Mouse (Mus musculus): ENCODE measurements around the gene Sypl. TPM values are rescaled to one million over a fixed set of nuclear protein-coding genes. Genes with fewer than 3 reads are reported as not detected.
A peak's percentile ranks its signal among the peaks of the same experiment; 100 is the strongest.
"Not testable (repeated sequence)": the region's sequence is repeated elsewhere in the genome, so short reads cannot be mapped to it uniquely, and the experiment has no call there.

Gene Sypl
- total RNA-seq, 2 experiments from 2014 or later: 42.3 to 43.2 TPM

GRCm38 (mm10) chr12:32943951-32944350, 9.7 kb upstream of the Sypl start:
- no peak for DNase-seq

- DNase-seq: no peak
These were observed 8.7 kb upstream of the Sypl start for GRCm38 (mm10) chr12:32944884-32945454.

DNA sequence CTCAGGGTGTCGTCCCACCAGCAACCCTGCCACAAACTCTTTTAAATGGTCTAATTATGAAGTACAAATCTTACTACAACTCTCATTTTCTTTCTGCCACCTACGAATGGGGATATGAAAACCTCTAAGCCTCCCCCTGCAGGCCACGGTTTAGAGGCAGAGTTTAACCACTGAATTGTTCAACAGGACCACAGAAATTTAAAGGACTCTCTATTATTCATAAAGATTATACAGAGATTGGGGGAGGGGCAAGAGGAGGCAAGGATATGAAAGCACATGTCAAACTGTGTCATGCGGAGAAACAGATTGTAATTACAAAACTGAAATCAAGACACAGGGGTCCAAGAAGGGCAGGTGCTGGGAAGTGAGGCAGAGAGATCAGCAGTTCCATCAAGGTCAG, 7.3 kb upstream of the Sypl start:
- DNase-seq: no peak

- DNase-seq: peak; percentile 53 to 55
These were observed 1.3 kb upstream of the Sypl start for GRCm38 (mm10) chr12:32952416-32952815.

DNA sequence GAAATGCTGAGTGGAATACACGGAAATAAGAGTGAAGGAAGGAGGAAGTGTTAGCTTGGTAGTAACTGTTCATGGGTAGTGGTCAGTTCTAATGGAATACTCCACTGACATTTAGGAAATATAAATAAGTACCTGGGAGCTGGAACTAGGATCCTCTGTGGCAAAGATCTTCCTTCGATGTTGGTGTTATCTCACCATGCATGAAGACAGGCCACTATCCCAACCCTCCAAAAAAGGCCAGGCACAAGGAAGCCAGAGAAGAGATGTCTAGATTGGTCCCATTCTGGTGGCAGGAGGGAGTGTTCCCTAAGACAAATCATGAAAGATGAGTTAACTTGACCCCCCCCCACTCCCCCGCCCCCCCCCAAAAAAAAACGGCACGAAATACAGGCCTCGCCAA, 625 bp upstream of the Sypl start:
- no peak for DNase-seq

- peak in 1 of 2 experiments; percentile 86 for DNase-seq
These were observed 728 bp downstream of the Sypl start for GRCm38 (mm10) chr12:32954216-32955021.

- DNase-seq: no peak
These were observed 1.3 kb downstream of the Sypl start for GRCm38 (mm10) chr12:32955037-32955436.

- no peak for DNase-seq
These were observed 3.5 kb downstream of the Sypl start for GRCm38 (mm10) chr12:32957211-32957610.

GRCm38 (mm10) chr12:32962132-32962531, 8.4 kb downstream of the Sypl start:
- no peak for DNase-seq

DNA sequence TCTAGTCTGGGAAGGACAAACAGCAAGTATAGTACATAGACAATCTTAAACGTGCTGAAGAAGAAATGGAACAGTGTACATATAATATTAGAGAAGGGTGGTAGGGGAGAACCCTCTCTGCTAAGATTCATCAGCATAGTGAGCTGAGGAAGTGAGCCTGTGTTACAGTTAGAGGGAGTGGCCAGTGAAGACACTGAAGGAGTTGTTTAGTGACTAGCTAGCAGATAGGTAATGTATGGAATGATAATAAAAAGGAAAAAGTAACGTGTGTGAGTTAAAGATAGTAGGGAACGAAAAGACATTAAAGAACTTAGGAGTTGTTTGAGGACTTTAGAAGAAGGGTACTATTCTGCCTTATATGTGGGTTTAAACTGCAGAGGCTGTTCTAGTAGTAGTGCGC, 10.2 kb downstream of the Sypl start:
- no peak for DNase-seq

- DNase-seq: no peak
These were observed 18.6 kb downstream of the Sypl start for GRCm38 (mm10) chr12:32972287-32972686.

DNA sequence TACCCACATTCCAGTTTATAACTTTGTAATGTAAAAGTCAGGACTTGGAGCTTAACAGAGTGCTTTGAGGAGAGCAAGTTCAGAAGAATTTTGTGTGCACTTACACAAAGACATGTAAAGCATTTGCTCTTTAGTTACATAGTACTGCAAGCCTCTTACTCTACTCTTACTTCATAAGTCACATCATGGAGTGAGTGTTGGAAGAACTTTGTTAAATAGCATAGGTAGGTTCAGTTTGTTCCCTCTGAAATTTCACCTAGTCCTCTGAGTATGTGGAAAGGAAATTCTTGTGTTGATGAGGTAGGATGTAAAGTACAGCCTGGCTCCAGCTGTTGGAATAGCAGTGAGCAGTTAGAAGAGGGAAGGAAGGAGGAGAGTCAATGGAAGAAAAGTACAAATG, 21.2 kb downstream of the Sypl start:
- DNase-seq: no peak

DNA sequence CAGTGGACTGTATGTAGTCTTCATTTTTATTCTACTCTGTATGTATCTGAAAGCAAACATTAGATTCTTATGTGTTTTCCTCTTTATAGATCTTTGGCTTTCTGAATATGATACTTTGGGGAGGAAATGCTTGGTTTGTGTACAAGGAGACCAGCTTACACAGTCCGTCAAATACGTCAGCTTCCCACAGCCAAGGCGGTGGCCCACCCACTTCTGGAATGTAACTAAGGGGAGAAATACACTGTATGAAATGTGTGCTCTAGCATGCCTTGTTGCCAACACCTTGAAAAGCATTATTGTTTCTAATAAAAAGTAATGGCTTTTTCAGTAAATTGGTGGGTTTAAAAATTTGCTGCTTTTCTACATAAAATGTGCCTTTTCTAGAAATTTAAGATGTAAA, 21.8 kb downstream of the Sypl start:
- DNase-seq: no peak

DNA sequence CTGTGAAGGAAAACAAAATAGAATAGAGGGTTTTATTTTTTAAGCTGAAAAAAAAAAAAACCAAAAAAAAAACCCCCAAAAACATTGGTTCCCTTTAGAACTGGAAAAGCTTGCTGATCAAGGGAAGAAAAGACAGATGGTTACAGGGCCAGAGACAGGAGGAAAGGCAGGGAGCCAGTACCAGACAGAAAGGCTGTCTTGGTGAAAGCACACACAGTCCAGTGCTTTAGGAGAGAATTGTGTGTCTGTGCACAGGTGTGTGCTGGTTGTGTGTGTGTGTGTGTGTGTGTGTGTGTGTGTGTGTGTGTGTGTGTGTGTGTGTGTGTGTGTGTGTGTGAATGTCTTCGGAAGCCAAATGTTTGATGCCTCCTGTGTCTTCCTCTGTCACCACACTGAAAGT, 28.9 kb downstream of the Sypl start:
- peak; percentile 31 to 39 for DNase-seq

GRCm38 (mm10) chr12:32983081-32983480, 29.4 kb downstream of the Sypl start:
- no peak for DNase-seq

DNA sequence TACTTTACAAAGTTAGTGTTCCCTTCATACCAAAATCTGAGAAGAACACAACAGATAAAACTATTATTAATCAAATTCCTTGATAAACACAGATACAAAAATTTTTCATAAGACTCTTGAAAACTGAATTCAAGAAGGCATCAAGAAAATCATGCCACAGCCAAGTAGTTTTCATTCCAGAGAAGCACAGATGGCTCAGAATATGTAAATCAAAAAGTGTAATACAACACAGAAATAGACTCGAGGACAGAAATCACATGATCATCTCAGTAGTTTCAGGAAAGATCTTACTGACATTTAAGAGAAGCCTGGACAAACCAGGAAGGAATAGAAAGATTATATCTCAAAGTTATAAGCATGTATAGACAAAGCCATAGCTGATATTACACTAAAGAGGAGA, 32.6 kb downstream of the Sypl start:
- DNase-seq: no peak

DNA sequence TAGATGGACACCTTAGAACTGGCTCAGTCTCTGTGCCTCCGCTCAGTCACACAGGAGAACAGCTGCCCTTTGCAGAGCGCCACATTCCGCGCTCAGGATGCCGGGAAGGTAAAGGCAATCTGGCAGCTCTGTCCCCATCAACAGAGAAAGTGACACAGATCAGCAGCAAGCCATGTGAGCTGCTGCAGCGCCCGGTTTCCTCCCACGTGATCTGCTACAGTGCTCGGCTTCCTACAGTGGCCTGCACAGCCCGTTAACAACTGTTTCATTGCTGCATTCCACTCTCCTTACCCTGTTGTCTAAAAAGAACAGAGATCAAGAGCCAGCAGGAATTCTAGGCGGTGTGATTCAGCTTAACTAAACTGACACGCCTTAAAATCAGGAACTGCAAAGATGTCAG, 36.0 kb downstream of the Sypl start:
- peak in 1 of 2 experiments; percentile 28 for DNase-seq

DNA sequence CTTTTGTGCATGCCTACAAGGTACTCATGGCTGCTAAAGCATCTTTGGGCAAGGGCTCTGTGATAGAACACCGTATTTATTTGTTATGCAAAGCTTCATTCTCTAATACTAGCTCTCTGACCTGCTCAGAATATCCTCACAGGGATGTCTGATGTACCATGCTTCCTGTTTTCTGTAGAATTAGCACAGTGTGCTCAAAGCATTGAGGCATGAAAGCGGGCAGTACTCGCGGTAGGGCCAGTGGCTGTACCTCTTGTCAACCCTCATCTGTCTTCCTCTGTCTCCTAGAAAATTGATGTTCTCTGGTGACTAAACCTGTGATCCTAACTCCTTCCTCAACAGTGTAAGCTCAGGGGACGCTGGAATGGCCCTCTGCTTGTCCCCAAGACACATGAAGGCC, 40.4 kb downstream of the Sypl start:
- DNase-seq: no peak

- DNase-seq: no peak
These were observed 41.6 kb downstream of the Sypl start for GRCm38 (mm10) chr12:32995081-32995834.

- no peak for DNase-seq
These were observed 45.1 kb downstream of the Sypl start for GRCm38 (mm10) chr12:32998766-32999165.

DNA sequence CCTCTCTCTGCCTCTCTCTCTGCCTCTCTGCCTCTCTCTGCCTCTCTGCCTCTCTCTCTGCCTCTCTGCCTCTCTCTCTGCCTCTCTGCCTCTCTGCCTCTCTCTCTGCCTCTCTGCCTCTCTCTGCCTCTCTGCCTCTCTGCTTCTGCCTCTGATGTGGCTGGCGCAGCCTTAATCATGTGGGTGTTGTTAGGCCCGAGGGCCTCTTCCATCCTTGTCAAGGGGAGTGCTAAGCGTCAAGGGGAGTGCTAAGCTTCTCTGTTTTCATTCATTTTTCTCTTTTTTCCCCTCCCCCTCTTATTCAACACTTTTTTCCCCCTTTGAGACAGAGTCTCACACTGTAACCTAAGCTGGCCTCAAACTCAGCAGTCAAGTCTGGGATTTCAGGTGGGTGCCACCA, 46.1 kb downstream of the Sypl start:
- DNase-seq: not testable (repeated sequence)

- no peak for DNase-seq
These were observed 46.7 kb downstream of the Sypl start for GRCm38 (mm10) chr12:33000402-33000801.

- no peak for DNase-seq
These were observed 49.8 kb downstream of the Sypl start for GRCm38 (mm10) chr12:33003339-33003965.

Data from layer of hippocampus, postnatal 36 days (tissue).